Mouse (Mus musculus) R1 (cell line): ENCODE results near the gene Bcl2l12.
"Not testable (repeated sequence)": the region's sequence is repeated elsewhere in the genome, so short reads cannot be mapped to it uniquely, and the experiment has no call there.

Experiments used
- DNase-seq: peaks from one replicate; pipeline ENCODE4 v3.0.0-alpha.2; 2018; ENCODE audit warnings: low read depth, low spot score

Bcl2l12 gene

DNA sequence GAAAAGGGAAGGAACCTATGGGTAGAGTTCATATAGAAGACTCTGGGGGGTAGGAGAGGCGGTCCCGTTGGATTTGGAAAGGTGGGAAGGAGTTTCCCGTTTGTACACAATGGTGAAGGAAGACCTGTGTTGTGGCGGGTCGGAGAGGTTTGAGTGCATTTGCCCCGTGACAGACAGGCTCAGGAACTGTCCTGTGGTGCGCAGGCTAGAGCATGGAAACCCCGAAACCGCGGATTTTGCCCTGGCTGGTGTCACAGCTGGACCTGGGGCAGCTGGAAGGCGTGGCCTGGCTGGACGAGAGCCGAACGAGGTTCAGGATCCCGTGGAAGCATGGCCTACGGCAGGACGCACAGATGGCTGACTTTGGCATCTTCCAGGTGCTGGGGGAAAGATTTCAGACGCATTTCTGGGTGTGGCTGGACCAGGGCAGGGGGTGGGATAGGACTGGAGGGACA is at the start of gene Bcl2l12:
TSS of gene Bcl2l12 (minus strand) at position 212 of the 455 bp plus-strand sequence.
- DNase-seq, result peak; percentile 71

DNA sequence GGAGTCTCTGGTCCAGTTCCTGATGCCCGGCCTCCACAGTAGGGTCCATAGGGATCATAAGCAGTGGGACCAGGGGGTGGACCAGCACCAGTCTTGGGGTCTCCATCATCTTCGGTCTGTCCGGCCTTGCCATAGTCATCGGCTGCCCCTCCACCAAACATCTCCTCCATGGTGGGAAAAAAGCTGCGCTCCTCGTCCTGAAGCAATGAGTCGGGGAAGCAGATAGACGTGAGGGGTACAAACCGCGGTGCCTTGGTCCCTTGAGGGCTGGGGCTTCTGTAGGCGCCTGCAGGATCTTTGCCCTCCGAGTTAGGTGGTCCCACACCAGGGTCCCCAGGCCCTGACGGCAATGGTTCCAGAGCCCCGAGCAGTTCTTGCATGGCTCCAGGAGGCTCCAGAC is 49.0 kb upstream of the Bcl2l12 start:
- no peak for DNase-seq

DNA sequence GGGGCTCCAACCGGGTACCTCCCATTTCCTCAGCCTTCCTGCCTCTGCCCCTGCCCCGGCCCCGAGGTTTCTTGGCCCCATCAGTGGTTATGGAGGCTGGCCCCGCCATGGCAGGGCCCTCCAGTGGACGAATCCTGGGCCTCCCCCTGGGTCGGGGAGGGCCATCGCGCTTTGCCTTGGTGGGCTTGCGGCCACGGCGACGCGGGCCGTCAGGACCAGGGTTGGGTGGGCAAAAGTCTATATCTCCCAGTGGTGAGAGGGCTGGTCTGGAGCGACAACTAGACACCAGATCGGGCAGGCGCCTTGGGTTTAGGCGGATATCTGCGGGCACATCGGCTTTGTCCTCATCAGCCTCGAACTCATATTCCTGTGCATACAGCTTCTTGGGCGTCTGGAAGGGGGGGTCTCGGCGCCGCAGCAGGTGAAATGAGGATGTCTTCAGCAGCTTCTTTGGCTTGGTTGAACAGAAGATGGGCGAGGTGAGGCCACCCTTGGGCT is 48.4 kb upstream of the Bcl2l12 start:
- no peak for DNase-seq

DNA sequence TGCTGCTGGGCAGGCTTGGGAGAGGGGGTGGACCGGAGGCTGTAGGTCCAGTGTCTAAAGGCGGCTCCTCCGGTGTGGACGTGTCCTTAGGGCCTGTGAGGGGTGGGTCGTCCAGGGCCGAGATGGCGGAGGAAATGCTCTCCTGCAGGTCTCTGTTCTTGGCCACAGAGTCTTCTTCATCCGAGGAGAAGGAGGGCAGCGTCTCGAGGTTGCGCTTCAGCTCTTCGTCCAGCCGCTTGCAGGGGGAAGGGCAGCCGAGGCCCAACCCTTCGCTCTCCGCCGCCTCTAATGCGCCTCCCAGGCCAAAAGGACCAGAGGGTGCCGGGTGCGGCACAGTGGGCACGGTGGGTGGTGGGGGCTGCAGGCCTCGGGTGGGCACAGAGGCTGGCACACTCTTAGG is 47.2 kb upstream of the Bcl2l12 start:
- DNase-seq, result no peak

DNA sequence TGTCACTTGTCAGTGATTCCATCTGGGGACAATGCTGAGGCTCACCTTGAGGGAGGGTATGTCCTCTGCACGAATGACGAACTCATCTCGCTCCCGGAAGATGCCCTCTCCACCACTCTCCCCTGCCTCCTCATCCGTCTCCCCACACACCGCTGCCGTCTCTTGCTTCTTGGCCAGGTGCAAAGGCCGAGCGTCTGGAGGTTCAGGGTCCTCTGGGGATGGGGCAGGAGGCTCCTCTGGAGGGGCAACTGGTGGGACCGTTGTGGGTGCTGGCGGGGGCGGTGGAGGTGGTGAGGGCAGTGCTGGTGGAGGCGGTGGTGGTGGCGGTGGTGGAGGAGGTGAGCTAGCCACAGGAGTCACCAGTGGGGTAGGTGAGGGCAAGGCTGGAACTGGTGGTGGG is 44.8 kb upstream of the Bcl2l12 start:
- no peak for DNase-seq

DNA sequence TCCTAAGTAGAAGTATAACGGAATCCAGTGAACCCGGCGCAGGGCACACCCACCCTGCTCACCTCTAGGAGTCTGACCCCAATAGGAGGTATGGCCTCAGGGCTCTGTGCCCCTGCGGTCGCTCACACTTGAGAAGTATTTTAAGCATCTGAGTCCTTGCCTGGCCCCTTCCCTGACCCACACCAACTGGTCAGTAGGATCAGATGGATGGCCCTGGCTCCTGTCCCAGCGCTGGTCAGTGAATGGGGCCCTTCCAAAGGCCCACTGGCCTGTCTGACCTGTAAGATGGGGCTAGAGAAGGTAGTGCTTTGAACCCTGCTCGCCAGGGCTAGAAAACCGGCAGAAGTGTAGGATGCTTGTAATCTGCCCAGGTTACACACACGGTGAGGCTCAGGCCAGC is 42.3 kb upstream of the Bcl2l12 start:
- DNase-seq, result no peak

DNA sequence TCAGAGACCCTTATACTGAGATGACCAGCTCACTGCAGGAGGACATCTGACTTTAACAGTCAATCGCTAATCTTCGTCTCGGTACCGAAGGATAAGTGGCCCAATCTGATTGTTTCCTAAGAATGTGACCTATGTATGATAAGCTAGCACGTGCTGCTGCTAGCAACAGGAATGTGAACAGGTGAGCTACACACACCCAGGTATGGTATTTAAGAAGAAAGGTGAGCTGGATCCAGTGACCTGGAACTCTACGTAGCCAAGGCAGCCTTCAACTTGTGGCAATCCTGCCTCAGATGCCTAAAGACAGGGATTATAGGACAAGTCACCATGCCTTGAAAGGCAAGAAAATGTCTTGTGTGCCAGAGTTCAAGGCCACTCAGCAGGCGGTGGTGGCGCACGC is 39.9 kb upstream of the Bcl2l12 start:
- no peak for DNase-seq

DNA sequence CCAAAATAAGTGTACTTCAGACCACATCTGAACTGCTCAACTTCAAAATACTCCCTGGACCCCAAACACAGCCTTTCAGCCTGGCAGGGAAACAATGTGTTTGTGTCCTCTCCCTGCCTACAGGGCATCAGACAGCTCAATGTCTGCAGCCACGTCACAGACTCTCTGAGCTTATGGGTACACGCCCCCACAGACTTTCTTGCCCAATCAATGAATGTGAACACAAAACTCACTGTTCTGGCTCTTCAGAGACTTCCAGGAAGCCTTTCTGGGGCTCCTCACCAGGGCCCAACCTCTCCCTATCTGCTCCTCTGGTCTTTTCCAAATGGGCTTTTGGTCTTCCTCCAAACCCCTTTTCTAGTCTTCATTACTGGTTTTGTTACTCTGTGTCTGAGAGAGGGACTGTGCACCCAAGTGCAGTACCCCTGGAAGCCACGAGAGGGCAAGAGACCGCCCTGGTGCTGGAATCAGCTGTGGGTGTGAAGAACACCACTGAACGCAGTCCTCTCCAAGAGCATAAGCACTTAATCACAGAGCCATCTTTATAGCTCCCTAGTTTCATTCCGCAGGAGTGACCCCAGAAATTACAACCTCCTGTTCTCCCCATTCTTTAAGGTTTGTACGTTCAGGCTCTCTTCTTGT is 39.3 kb upstream of the Bcl2l12 start:
- peak; percentile 84 for DNase-seq

DNA sequence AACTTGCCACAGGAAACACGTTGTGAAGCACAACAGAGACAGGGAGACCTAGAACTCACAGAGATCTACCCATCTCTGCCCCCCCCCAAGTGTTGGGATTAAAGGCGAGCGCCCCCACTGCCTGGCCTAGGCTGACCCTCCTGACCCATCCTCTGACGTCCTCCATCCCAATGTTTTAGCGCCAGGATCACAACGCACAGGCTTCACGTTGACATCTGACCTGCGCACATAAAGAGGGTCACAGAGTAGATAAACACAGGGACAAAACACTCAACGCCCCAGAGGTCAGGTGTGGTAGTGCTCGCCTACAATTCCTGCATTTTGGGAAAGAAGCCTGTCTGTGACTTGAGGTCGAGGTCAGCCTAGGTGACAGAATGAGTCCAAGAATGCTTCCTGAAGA is 38.2 kb upstream of the Bcl2l12 start:
- DNase-seq, result no peak

DNA sequence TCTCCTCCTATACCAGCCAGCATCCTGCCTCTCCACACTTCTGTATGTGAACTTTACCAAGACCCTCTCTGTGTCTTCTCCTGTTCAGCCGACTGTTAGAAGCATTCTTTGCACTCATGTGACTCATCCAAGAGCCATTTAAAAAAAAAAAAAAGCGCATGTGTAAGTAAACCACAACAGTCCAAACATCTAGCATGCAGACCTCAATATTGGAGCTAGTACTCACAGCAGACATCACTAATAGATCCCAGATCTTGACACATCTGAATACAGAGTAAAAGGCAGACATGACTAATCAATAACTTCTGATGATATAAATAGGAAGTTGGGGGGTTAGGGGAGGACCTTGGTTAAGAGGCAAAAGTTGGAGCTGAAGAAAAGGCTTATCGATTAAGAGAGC is 37.1 kb upstream of the Bcl2l12 start:
- no peak for DNase-seq

DNA sequence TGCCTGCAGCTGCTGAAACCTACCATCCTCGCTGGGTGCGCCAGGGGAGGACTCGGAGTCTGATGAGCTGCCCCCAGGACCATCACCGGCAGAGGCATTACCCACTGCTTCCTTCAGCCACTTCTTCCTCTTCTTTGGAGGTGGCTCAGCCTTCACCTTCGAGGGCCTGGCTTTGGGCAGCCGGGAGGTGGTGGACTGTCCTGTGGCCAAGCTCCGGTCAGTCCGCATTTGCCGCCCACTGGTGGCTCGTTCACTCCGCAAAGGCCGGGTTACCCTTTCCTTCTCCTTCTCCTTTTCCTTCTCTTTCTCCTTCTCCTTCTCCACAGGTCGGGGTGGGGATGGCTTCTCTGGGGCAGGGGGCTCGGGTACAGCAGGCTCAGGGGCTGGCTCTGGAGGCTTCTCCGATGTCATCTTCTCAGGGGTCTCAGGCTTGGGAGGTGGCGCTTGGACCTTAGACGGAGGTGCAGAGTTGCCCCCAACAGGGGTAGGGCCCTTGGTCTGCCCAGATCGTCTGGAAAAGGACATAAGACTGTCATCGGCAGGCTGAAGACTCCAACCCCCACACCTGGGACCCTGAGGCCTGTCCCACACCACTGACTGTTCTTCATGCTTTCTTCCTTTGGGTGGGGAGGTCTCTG is 35.3 kb upstream of the Bcl2l12 start:
- DNase-seq, result no peak

DNA sequence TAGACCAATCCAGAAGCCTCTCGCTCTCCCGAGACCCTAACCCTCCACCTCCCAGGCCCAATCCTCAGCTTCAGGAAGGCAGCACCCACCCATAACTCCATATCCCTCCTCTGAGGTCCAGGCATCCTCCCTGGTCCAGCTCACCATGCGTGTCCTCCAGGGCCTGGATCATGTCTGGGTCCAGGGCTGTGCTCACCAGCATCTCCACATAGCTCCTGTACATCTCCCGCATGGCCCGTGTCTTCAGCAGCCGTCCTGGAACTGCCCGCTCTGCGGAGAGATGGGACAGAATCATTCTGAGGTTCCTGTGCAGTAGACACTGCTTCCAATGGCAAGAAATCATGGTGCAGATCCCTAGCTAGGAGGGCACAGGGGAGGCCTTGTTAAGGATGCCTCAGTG is 32.3 kb upstream of the Bcl2l12 start:
- no peak for DNase-seq

DNA sequence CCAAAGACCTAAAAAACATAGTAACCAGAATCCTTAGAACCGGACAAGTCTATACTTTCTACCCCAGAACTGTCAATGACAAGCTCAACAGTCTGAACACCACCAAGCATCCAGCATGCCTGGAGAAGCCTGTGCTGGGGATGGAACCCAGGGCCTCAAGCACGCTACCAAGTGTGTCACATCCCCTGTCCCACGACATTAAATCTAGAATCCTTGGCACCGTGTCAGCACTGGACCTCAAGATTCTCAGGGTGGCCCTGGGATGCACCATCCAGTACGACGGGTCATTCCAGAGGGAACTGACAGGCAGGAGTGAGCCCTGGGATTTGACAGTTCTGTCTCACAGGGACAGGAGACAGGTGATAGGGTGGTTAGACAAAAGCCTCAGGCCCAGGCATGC is 31.5 kb upstream of the Bcl2l12 start:
- DNase-seq, result no peak

DNA sequence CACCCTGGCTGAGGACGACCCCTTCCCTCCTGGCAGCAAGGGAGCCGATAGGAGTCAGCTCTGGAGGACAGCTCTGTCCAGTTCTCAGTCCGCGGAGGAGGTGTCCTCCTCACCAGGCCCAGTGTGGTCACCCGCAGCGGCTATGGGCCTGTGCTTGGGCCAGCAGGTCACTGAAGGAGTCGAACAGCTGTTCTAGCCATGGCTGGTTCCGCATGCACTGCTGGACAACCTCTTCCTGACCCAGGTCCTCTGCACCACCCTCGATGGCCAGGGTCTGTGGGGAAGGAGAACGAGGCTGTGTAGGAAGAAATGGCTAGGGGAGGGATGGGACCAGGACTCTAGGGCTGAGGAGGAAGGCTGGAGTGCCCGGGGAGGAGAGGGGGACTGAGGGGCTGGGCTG is 29.8 kb upstream of the Bcl2l12 start:
- DNase-seq, result no peak

DNA sequence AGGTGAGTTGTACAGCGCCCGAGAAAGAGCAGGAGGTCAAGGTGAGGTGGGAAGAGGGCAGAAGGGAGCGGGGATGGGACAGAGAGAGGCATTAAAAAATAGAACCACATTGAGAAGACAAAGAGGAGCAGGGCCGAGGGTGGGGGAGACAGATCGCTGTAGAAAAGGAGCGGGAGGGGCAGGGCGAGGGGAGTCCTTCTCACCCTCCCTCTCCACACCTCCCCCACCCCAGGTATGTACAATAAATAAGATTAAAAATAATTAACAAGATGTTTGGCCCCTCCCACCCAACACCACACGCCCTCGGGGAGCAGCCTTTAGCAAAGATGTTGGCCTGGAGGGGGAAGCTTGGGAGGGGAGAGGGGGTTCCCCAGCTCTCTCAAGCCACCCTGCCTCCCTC is 29.2 kb upstream of the Bcl2l12 start:
- no peak for DNase-seq

DNA sequence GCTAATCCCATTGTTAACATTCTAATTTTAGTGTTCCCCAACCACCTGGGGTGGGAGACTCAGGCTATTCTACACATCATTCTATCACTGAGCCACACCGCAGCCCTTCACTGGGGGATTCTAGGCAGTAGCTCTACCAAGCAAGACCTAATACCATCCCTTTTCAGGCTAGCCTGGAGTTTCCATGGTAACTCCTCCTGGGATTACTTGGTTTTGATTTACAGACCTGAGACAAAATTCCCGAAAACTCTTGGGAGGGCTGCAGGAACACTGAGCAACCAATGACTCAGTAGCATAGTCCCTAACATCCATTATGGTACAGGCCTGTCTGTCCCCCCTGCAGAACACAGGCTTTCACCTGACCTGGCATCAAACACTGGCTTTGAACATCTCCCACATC is 27.7 kb upstream of the Bcl2l12 start:
- DNase-seq, result no peak

DNA sequence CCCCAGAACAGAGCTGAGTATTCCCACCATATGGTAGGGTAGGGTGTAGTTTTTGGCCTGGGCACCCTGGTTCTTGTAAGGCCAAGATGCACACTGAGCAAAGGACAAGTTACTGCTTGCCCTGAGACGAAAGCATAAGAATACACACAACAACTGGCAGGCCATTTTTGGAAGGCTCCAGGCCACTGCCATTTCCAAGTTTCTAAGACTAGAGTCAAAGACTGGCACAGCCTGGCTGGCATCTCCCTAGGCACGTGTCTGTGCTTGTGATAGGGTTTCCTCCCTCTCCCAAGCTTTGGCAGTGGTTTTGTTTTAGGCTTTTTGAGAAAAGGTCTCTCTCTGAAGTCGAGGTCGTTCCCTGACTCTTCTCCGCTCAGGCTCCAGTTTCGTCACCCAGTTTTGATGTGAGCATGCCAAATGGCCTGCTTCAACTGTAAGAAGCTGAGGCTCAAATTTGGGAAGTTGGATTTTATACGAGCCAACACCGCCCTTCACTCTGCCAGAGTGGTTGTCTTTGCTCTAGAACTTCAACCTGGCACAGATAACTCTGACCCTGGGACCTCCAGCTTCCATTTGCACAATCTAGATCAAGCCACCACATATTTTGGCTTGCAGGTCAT is 27.2 kb upstream of the Bcl2l12 start:
- DNase-seq, result no peak

DNA sequence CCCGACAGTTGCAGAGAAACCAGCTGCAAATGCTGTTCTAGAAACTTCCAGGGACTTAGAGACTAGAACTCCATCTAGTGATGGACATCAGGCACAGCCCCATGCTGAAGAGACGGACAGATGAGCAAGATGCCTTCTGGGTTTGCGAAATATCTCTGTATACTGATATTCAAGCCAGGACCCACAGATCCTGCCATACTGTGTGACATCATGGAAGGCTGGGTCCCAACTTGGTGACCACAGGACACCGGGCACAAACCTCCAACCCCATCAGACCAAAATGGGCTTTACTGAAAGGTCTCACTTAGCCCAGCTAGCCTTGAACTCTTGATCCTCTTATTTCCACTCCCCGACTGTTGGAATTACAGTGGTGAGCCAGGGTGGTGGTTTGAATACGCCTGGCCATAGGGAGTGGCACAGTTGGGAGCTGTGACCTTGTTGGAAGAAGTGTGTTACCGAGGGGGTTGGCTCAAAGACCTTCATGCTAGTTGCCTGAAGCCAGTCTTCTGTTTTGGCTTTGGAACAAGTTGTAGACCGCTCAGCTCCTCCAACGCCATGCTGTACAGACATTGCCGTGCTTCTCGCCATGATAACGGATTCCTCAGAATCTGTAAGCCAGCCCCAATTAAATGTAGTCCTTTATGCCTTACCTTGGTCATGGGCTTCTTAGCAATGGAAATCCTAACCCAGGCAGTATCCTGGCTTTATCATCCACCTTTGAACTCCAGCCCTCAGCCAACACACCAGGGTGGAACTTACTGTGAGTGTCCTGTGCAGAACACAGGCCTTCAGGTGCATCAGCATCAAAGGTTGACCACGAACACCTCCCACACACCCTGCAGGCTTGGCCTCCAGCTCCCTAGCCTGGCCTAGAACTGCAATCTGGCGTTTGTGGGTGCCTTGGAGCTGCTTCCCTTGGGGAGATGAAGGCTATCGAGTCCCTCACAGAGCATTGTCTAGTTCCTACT is 26.1 kb upstream of the Bcl2l12 start:
- DNase-seq, result peak; percentile 59

DNA sequence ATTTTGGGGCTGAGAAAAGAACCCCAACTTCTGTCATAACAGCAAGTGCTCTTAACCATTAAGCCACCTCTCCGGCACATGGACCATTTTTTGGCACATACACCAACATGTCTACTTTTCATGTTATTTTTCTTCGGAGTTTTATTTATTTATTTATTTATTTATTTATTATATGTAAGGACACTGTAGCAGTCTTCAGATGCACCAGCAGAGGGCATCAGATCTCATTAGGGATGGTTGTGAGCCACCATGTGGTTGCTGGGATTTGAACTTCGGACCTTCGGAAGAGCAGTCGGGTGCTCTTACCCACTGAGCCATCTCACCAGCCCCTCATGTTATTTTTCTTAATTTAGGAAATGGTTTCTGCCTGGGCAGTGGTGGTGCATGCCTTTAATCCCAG is 25.2 kb upstream of the Bcl2l12 start:
- not testable (repeated sequence) for DNase-seq

DNA sequence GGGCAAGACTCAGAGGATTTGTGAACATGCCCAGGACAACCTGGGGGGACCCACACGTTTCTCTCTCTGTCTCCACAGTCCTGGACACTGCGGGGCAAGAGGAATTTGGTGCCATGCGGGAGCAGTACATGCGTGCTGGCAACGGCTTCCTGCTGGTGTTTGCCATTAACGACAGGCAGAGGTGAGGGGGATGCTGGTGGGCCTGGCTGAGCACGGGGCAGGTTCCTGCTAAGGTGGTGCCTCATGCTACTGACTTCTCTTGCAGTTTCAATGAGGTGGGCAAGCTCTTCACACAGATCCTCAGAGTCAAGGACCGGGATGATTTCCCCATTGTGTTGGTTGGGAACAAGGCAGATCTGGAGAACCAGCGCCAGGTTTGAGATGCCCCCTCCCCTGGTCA is 21.7 kb upstream of the Bcl2l12 start:
- no peak for DNase-seq

DNA sequence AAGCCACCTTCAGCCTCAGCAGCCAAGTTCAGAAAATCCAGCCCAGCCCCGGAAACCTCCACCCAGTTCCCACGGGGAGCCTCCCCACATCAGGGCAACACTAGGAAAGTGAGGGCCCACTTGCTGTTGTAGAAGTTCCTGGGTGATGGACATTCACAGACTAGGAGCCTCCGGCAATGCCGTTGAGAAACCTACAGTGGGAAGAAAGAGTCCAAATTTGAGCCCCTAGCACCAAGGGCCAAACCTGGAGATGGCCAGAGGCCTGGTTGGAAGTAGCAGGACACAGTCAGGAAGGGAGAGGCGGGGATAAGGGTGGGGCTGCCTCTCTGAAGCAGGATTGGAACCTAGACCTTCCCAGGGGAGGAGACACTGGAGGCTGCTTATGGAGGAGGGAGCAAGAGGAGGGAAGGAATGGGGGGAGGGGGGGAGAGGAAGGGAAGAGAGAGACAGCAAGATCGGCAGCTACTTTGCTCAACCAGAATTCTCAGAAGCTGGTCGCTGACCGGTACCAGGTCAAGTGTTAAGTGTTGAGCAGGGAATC is 20.6 kb upstream of the Bcl2l12 start:
- DNase-seq, result peak; percentile 89
